Comparison of ENCODE assay signal across 25 mouse cellular contexts in the genomic region with DNA sequence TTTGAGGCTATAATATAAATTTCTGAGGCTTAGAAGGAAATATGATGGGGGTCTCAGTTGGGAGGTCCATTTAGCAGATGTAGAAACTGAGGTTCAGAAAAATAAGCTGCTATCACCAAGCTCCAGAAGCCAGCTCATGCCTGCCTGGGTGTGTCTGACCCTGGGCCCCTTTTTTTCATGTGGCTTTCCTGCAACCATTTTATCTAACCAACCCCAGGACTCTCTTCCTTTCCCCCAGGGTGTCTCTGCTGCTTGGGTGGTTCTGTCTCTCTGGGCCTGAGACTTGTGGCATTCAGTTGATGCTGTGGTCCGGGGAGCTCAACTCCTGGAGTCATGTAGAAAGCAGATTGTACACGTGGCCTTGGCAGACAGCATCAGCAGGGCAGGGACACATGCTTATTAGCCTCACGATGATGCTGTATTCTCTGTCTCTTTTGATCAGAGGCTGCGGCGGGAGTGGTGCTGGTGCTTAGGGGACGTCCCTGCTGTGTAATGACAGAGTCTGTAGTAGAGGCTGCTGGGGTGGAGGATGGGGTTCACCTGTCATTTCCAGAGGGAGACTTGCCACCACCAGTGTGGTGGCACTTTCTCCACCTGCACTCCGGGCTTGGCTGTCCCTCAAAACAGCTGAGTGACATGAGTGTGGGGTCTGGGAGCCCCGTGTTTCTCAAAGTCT. TPM values are rescaled to one million over a fixed set of nuclear protein-coding genes. Genes with fewer than 3 reads are reported as not detected.
DNase-seq lines count a peak whose midpoint lies in the region; ATAC-seq lines count a peak whose summit lies in the region.
"Had no signal": no experiment of that assay in that cellular context is flagged by ENCODE, and none has a peak within 500 bp of the region (broad histone marks: within the 10 kb centered on the region; RNA-seq: fewer than 3 reads in every experiment).

No protein-coding gene starts in this region.

- H3K27me3 ChIP-seq in forebrain, embryonic 10.5 days (ENCODE audit: poor library complexity, severe bottlenecking): peaks cover 53% of the 10 kb centered on the region
- no peaks in the 10 kb centered on the region for H3K27me3 ChIP-seq in forebrain, embryonic 16.5 days (replicated peaks; ENCODE audit: control insufficient read depth, insufficient read depth, low read length)
- H3K27me3 ChIP-seq in midbrain, embryonic 14.5 days (ENCODE audit: control insufficient read depth, insufficient read depth, low read length): no peaks in the 10 kb centered on the region
- H3K27me3 ChIP-seq in midbrain, embryonic 16.5 days (ENCODE audit: control insufficient read depth, insufficient read depth, low read depth, low read length): no peaks in the 10 kb centered on the region
- peaks cover 8% of the 10 kb centered on the region for H3K27me3 ChIP-seq in liver, embryonic 11.5 days (replicated peaks; ENCODE audit: control insufficient read depth, insufficient read depth, low read length)
- H3K27me3 ChIP-seq: CH12.LX had no signal

- no peak for ATAC-seq in forebrain, embryonic 16.5 days
- ATAC-seq in midbrain, embryonic 14.5 days (ENCODE audit: low FRiP score, low TSS enrichment): no peak
- no peak for ATAC-seq in midbrain, embryonic 16.5 days
- ATAC-seq in liver, embryonic 11.5 days (replicated peaks; ENCODE audit: low FRiP score): peak; percentile 82
- ATAC-seq: hindbrain, postnatal 0 days had no signal

- no peaks in the 10 kb centered on the region for H3K36me3 ChIP-seq in forebrain, embryonic 10.5 days (replicated peaks)
- H3K36me3 ChIP-seq in forebrain, embryonic 16.5 days (ENCODE audit: control insufficient read depth, insufficient read depth): no peaks in the 10 kb centered on the region
- H3K36me3 ChIP-seq in midbrain, embryonic 14.5 days (ENCODE audit: control insufficient read depth, insufficient read depth, low read length): no peaks in the 10 kb centered on the region
- no peaks in the 10 kb centered on the region for H3K36me3 ChIP-seq in midbrain, embryonic 16.5 days (ENCODE audit: control insufficient read depth, insufficient read depth, low read length)
- no peaks in the 10 kb centered on the region for H3K36me3 ChIP-seq in liver, embryonic 11.5 days (ENCODE audit: control insufficient read depth, insufficient read depth, low read length)
- H3K36me3 ChIP-seq: embryonic facial prominence, embryonic 12.5 days; midbrain, embryonic 10.5 days had no signal

- no peak overlapping the region for H3K4me3 ChIP-seq in forebrain, embryonic 10.5 days
- H3K4me3 ChIP-seq in forebrain, embryonic 16.5 days (replicated peaks; ENCODE audit: low read length): no peak overlapping the region
- H3K4me3 ChIP-seq in midbrain, embryonic 14.5 days (replicated peaks; ENCODE audit: low read depth, low read length): no peak overlapping the region
- no peak overlapping the region for H3K4me3 ChIP-seq in midbrain, embryonic 16.5 days (ENCODE audit: low read depth, low read length)
- H3K4me3 ChIP-seq in liver, embryonic 11.5 days (ENCODE audit: low read depth, low read length): no peak overlapping the region
- H3K4me3 ChIP-seq: embryonic facial prominence, embryonic 12.5 days; erythroblast, embryonic 14.5 days; midbrain, embryonic 10.5 days had no signal

- peak overlapping the region; percentile 21 for H3K27ac ChIP-seq in forebrain, embryonic 10.5 days
- no peak overlapping the region for H3K27ac ChIP-seq in forebrain, embryonic 16.5 days (ENCODE audit: low read length)
- H3K27ac ChIP-seq in midbrain, embryonic 14.5 days (replicated peaks; ENCODE audit: low read depth, low read length): no peak overlapping the region
- H3K27ac ChIP-seq in midbrain, embryonic 16.5 days (ENCODE audit: low read length): no peak overlapping the region; the same call in 1 of the 2 replicates
- H3K27ac ChIP-seq in liver, embryonic 11.5 days (ENCODE audit: low read depth, low read length): 0 out of 2 replicates have a peak overlapping the region, but pooled peaks have one; percentile 21
- H3K27ac ChIP-seq: embryonic facial prominence, embryonic 12.5 days; hindbrain, postnatal 0 days; midbrain, embryonic 10.5 days had no signal

- peaks cover 51% of the 10 kb centered on the region for H3K4me1 ChIP-seq in forebrain, embryonic 10.5 days
- H3K4me1 ChIP-seq in forebrain, embryonic 16.5 days (replicated peaks; ENCODE audit: control insufficient read depth, insufficient read depth, low read length): peaks cover 14% of the 10 kb centered on the region
- peaks cover 20% of the 10 kb centered on the region for H3K4me1 ChIP-seq in midbrain, embryonic 14.5 days (ENCODE audit: control insufficient read depth, insufficient read depth, low read length)
- peaks cover 23% of the 10 kb centered on the region for H3K4me1 ChIP-seq in midbrain, embryonic 16.5 days (ENCODE audit: control insufficient read depth, insufficient read depth, low read length)
- peaks cover 2% of the 10 kb centered on the region for H3K4me1 ChIP-seq in liver, embryonic 11.5 days (replicated peaks; ENCODE audit: control insufficient read depth, insufficient read depth, low read length)
- H3K4me1 ChIP-seq: embryonic facial prominence, embryonic 12.5 days had no signal

- no peak overlapping the region for H3K9ac ChIP-seq in forebrain, embryonic 16.5 days (replicated peaks; ENCODE audit: low read depth, low read length)
- no peak overlapping the region for H3K9ac ChIP-seq in midbrain, embryonic 14.5 days (replicated peaks; ENCODE audit: low read length)
- no peak overlapping the region for H3K9ac ChIP-seq in midbrain, embryonic 16.5 days (ENCODE audit: low read depth, low read length)
- H3K9ac ChIP-seq in liver, embryonic 11.5 days (ENCODE audit: low read depth, low read length): no peak overlapping the region
- H3K9ac ChIP-seq: embryonic facial prominence, embryonic 12.5 days had no signal

- no peaks in the 10 kb centered on the region for H3K9me3 ChIP-seq in forebrain, embryonic 10.5 days
- no peaks in the 10 kb centered on the region for H3K9me3 ChIP-seq in forebrain, embryonic 16.5 days (ENCODE audit: control insufficient read depth, low read length)
- no peaks in the 10 kb centered on the region for H3K9me3 ChIP-seq in midbrain, embryonic 14.5 days (ENCODE audit: control insufficient read depth, low read length)
- no peaks in the 10 kb centered on the region for H3K9me3 ChIP-seq in midbrain, embryonic 16.5 days (replicated peaks; ENCODE audit: control insufficient read depth, low read length, poor library complexity, severe bottlenecking)
- no peaks in the 10 kb centered on the region for H3K9me3 ChIP-seq in liver, embryonic 11.5 days (ENCODE audit: control insufficient read depth, low read length)
- H3K9me3 ChIP-seq: embryonic facial prominence, embryonic 12.5 days; midbrain, embryonic 10.5 days had no signal

- no peak overlapping the region for H3K4me2 ChIP-seq in forebrain, embryonic 16.5 days (ENCODE audit: low read length)
- no peak overlapping the region for H3K4me2 ChIP-seq in midbrain, embryonic 14.5 days (ENCODE audit: low read length)
- no peak overlapping the region for H3K4me2 ChIP-seq in midbrain, embryonic 16.5 days (ENCODE audit: low read length)
- no peak overlapping the region for H3K4me2 ChIP-seq in liver, embryonic 11.5 days
- H3K4me2 ChIP-seq: embryonic facial prominence, embryonic 12.5 days had no signal

- WGBS in forebrain, embryonic 10.5 days: 75% methylated on average over 8 of the region's 8 CpGs
- WGBS in forebrain, embryonic 16.5 days: 34% methylated on average over 8 of the region's 8 CpGs
- 35% methylated on average over 8 of the region's 8 CpGs for WGBS in midbrain, embryonic 14.5 days
- WGBS in midbrain, embryonic 16.5 days: 33% methylated on average over 8 of the region's 8 CpGs
- 67% methylated on average over 8 of the region's 8 CpGs for WGBS in liver, embryonic 11.5 days

- no peak for DNase-seq in forebrain, embryonic 10.5 days (ENCODE audit: extremely low spot score, low spot score)
- peak; percentile 31 for DNase-seq in midbrain, embryonic 14.5 days
- no peak for DNase-seq in liver, embryonic 11.5 days (ENCODE audit: low spot score)
- peak; percentile 9 for DNase-seq in naive thymus-derived CD4-positive, alpha-beta T cell, adult 2 months (ENCODE audit: low read depth)
- no peak for DNase-seq in gastrocnemius, adult 18-20 months (ENCODE audit: low spot score)
- no peak for DNase-seq in cerebellum, postnatal 10 days
- DNase-seq: adrenal gland, postnatal 36 days; cerebellum, adult 9-10 months; heart, postnatal 4 days; kidney, adult 8-10 months; kidney, postnatal 36 days; lung, adult 2 months; thymus, postnatal 25 days had no signal

RNA-seq across cellular contexts. Expression of a gene that starts 39.0 kb away (rescaled TPM):
- polyA plus RNA-seq in forebrain, embryonic 10.5 days (2016; fragmentation: Nextera tagmentation; extraction: Ambion mirVana): 0.06 TPM in 1 of 2 replicates, not detected in the other
- polyA plus RNA-seq in forebrain, embryonic 16.5 days (2015; fragmentation: Nextera tagmentation; extraction: Ambion mirVana): 0.43 and 1.3 TPM in 2 replicates
- polyA plus RNA-seq in midbrain, embryonic 14.5 days (2014; fragmentation: Nextera tagmentation; extraction: Ambion mirVana): 0.26 and 0.61 TPM in 2 replicates
- polyA plus RNA-seq in midbrain, embryonic 16.5 days (2015; fragmentation: Nextera tagmentation; extraction: Ambion mirVana): 1.0 and 1.6 TPM in 2 replicates
- not detected in 2 replicates for polyA plus RNA-seq in liver, embryonic 11.5 days (2014; fragmentation: Nextera tagmentation; extraction: Ambion mirVana)
- total RNA-seq in gastrocnemius, adult 18-20 months (2021): not detected
- total RNA-seq: adrenal gland, postnatal 36 days; CH12.LX; gastrocnemius, adult 8-10 months; granulocyte monocyte progenitor cell, adult 5-6 weeks; heart, postnatal 4 days; hindbrain, postnatal 0 days; MEL had no signal
- polyA plus RNA-seq: embryonic facial prominence, embryonic 12.5 days; erythroblast, embryonic 14.5 days; heart, embryonic 14.5 days; limb, embryonic 11.5 days; lung, adult 2 months had no signal

Comparison
In these comparisons a context has a peak if more than half of its experiments do, and no peak if none do; other contexts are left out.
1. H3K27ac ChIP-seq: peak in forebrain, embryonic 10.5 days (single experiment) and liver, embryonic 11.5 days (single experiment); none in forebrain, embryonic 16.5 days (single experiment), midbrain, embryonic 14.5 days (single experiment) and midbrain, embryonic 16.5 days (single experiment).
2. DNase-seq: peak in midbrain, embryonic 14.5 days (single experiment) and naive thymus-derived CD4-positive, alpha-beta T cell, adult 2 months (single experiment); none in forebrain, embryonic 10.5 days (single experiment), liver, embryonic 11.5 days (single experiment), gastrocnemius, adult 18-20 months (single experiment) and cerebellum, postnatal 10 days (0 of 2).